Mouse (Mus musculus) E14TG2a.4 (cell line): ENCODE results near the gene Olfr1065.

Experiments used
- H3K27me3 ChIP-seq: 2 replicates; pipeline ENCODE4 v1.6.1; 2014; ENCODE audit warnings: low read length, control low read depth; ENCODE audit not compliant: insufficient read depth
- H3K36me3 ChIP-seq: 2 replicates; pipeline ENCODE4 v1.6.1; 2014; ENCODE audit warnings: low read length, control low read depth; ENCODE audit not compliant: insufficient read depth
- H3K4me1 ChIP-seq: replicated peaks from 2 replicates; pipeline ENCODE4 v1.6.1; 2014; ENCODE audit warnings: low read depth, low read length, control low read depth
- H3K4me3 ChIP-seq: replicated peaks from 2 replicates; pipeline ENCODE4 v1.5.1; 2014; ENCODE audit warnings: mild to moderate bottlenecking, low read length
- H3K9me3 ChIP-seq: 2 replicates; pipeline ENCODE4 v1.6.1; 2014; ENCODE audit warnings: low read length, control low read depth
- CTCF ChIP-seq: conservative IDR thresholded peaks from 2 replicates; pipeline ENCODE4 v1.5.1; 2014; ENCODE audit warnings: low read length
- NANOG ChIP-seq: IDR thresholded peaks from 2 replicates; pipeline ENCODE4 v1.6.1; 2014; ENCODE audit warnings: borderline replicate concordance, low read length, mixed read lengths
- POU5F1 ChIP-seq: IDR thresholded peaks from 2 replicates; pipeline ENCODE4 v1.6.1; 2014; ENCODE audit warnings: low read length, borderline replicate concordance

Gene Olfr1065

DNA sequence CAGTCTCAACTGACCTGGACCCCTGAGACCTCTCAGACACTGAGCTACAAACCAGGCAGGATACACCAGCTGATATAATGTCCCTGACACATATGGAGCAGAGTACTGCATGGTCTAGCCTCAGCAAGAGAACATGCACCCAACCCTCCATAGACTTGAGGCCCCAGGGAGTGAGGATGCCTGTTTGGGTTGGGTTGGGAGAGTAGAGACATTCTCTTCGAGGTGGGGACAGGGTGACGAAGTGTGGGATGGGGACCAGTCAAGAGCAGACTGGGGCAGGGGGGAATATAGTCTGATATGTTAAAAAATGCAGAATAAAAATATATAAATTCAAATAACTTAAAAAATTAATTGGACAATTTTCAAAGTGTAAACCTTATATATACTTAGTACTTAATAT, 55.3 kb downstream of the Olfr1065 start:
- Histone ChIP-seq H3K4me3 (no peak overlapping the region), H3K36me3 (no peaks in the 10 kb centered on the region), H3K27me3 (no peaks in the 10 kb centered on the region), H3K9me3 (no peaks in the 10 kb centered on the region), H3K4me1 (no peaks in the 10 kb centered on the region)
- TF ChIP-seq CTCF, result no peak
- TF ChIP-seq NANOG, result no peak
- TF ChIP-seq POU5F1, result no peak
